Mouse (Mus musculus): ENCODE data around the gene Topors. TPM values are rescaled to one million over a fixed set of nuclear protein-coding genes. Genes with fewer than 3 reads are reported as not detected.

The Topors gene
- total and polyA plus RNA-seq, 3 experiments, result 32.0 to 62.7 (median 38.3) TPM

DNA sequence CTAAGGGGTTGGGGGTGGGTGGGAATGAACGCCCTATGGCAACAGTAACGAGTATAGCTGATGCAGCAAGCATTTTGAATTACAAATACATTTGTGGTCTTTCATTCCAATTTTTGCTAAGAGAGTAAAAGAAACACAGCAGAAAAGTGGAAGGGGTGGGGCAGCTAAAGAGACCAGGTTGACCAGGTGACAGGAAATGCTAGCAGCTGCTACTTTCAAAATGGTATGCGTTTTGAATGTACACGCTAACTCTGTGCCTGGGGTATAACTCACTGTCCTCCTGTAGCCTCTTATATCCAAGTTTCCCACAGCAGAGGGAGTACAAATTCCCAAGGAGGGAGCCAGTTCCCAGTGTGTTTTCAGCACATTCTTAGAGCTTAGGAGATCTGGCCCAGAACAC lies 32.8 kb downstream of the Topors start:
- H3K9ac ChIP-seq (ENCODE audit: control insufficient read depth, low read depth, low read length, poor library complexity, severe bottlenecking), result no peak overlapping the region
- no peak for DNase-seq (ENCODE audit: low read depth, low spot score)

DNA sequence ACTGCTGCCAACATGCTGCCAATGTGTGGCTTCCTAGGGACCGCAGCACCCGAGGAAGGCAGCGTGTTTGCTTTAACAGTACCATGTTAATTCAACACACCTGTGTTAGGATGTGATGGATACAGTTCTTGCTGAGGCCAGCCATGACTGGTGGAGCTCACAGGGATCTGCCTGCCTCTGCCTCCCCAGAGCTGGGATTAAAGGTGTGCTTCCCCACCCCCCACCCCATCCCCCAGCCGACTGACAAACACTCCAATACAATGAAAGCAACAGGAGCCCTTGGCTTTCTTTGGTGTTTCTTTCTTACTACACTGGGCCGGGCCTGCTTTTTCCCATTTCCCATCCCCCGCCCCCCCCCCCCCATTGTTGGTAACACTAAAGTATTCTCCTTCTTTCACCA lies 35.4 kb downstream of the Topors start:
- H3K9ac ChIP-seq (ENCODE audit: control insufficient read depth, low read depth, low read length, poor library complexity, severe bottlenecking), result no peak overlapping the region
- no peaks in the 10 kb centered on the region for H3K9me3 ChIP-seq (replicated peaks; ENCODE audit: insufficient read depth, low read length)
- no peak overlapping the region for H3K27ac ChIP-seq (ENCODE audit: control insufficient read depth, low read depth, low read length)
- no peak for DNase-seq (ENCODE audit: low read depth, low spot score)
- no peak for TF ChIP-seq MAFK (IDR thresholded peaks at IDR 0.05; ENCODE audit: borderline replicate concordance, low read depth, low read length)
- H3K4me1 ChIP-seq (ENCODE audit: control insufficient read depth in 1 of 2, insufficient read depth in 2 of 2, low read length in 2 of 2), result no peaks in the 10 kb centered on the region
- H3K36me3 ChIP-seq (ENCODE audit: control insufficient read depth in 1 of 2, insufficient read depth in 2 of 2, low read length in 2 of 2), result no peaks in the 10 kb centered on the region
- H3K79me2 ChIP-seq (ENCODE audit: control insufficient read depth, insufficient read depth, low read length, poor library complexity), result no peaks in the 10 kb centered on the region
- no peak overlapping the region for H3K4me3 ChIP-seq (ENCODE audit: control insufficient read depth in 1 of 2, insufficient read depth in 1 of 2, low read depth in 2 of 2, low read length in 2 of 2)
- H3K27me3 ChIP-seq (ENCODE audit: control insufficient read depth in 1 of 2, insufficient read depth in 2 of 2, low read length in 2 of 2), result no peaks in the 10 kb centered on the region

More for the DNA sequence above, 32.8 kb downstream of the Topors start:
- no peak for TF ChIP-seq USF1 (IDR thresholded peaks at IDR 0.05; ENCODE audit: low read depth, low read length)
- no peak for TF ChIP-seq GABPA (IDR thresholded peaks at IDR 0.05; ENCODE audit: low read depth, low read length)
- TF ChIP-seq USF2 (IDR thresholded peaks at IDR 0.05; ENCODE audit: borderline replicate concordance in 1 of 2, insufficient read depth in 1 of 2, low read depth in 1 of 2, low read length in 2 of 2), result no peak
- no peak for TF ChIP-seq JUND (IDR thresholded peaks at IDR 0.05; ENCODE audit: low read depth, low read length)
- TF ChIP-seq NELFE (IDR thresholded peaks at IDR 0.05; ENCODE audit: low read depth, low read length), result no peak
- TF ChIP-seq RCOR1 (IDR thresholded peaks at IDR 0.05; ENCODE audit: low read depth, low read length), result no peak
- TF ChIP-seq MAX (IDR thresholded peaks at IDR 0.05; ENCODE audit: low read length), result no peak
- TF ChIP-seq SIN3A (IDR thresholded peaks at IDR 0.05; ENCODE audit: low read length), result no peak
- no peak for TF ChIP-seq EP300 (IDR thresholded peaks at IDR 0.05; ENCODE audit: low read depth in 1 of 2, low read length in 2 of 2)
- Histone ChIP-seq H3K27me3 (ENCODE audit: control insufficient read depth in 1 of 2, insufficient read depth in 2 of 2, low read length in 2 of 2) (no peaks in the 10 kb centered on the region), H3K4me3 (ENCODE audit: control insufficient read depth in 1 of 2, insufficient read depth in 1 of 2, low read depth in 2 of 2, low read length in 2 of 2) (no peak overlapping the region), H3K79me2 (ENCODE audit: control insufficient read depth, insufficient read depth, low read length, poor library complexity) (no peaks in the 10 kb centered on the region), H3K9me3 (replicated peaks; ENCODE audit: insufficient read depth, low read length) (no peaks in the 10 kb centered on the region), H3K4me1 (ENCODE audit: control insufficient read depth in 1 of 2, insufficient read depth in 2 of 2, low read length in 2 of 2) (peaks cover 0 to 4% of the 10 kb centered on the region in 2 experiments; a peak in 1 of 4 replicates), H3K36me3 (ENCODE audit: control insufficient read depth in 1 of 2, insufficient read depth in 2 of 2, low read length in 2 of 2) (no peaks in the 10 kb centered on the region), H3K27ac (ENCODE audit: control insufficient read depth, low read depth, low read length) (no peak overlapping the region)

DNA sequence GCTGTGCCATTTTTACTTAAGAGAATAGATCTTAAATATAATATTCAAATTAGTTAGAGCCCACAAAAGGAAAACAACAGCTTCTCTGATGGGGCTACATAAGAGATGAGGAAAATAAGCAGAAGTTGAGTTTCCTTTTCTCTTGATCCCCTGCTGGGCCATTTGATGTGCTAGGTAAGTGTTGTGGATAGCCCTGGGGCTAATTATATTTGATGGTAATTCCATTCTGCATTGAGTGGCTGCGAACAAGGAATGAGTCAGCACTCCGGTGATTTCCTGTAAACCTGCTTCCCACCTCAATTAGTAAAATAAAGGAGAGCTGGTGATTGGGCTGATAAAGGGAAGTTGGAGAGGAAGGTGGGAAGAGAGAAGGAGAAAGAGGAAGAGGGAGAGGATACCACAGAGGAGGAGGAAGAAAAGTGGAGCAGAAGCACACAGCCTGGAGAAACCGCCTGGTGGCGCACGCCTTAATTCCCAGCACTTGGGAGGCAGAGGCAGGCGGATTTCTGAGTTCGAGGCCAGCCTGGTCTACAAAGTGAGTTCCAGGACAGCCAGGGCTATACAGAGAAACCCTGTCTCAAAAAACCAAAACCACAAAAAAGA lies 36.5 kb downstream of the Topors start:
- H3K4me1 ChIP-seq (ENCODE audit: control insufficient read depth in 1 of 2, insufficient read depth in 2 of 2, low read length in 2 of 2), result no peaks in the 10 kb centered on the region
- H3K9me3 ChIP-seq (replicated peaks; ENCODE audit: insufficient read depth, low read length), result no peaks in the 10 kb centered on the region
- TF ChIP-seq TAL1 (IDR thresholded peaks at IDR 0.05; ENCODE audit: low read length) (no peak), HCFC1 (IDR thresholded peaks at IDR 0.05; ENCODE audit: low read depth, low read length) (no peak), ETS1 (IDR thresholded peaks at IDR 0.05; ENCODE audit: low read depth, low read length) (no peak), USF2 (IDR thresholded peaks at IDR 0.05; ENCODE audit: borderline replicate concordance in 1 of 2, insufficient read depth in 1 of 2, low read depth in 1 of 2, low read length in 2 of 2) (no peak), ZMIZ1 (IDR thresholded peaks at IDR 0.05; ENCODE audit: low read depth, low read length) (no peak)
- H3K4me3 ChIP-seq (ENCODE audit: control insufficient read depth in 1 of 2, insufficient read depth in 1 of 2, low read depth in 2 of 2, low read length in 2 of 2), result no peak overlapping the region
- H3K79me2 ChIP-seq (ENCODE audit: control insufficient read depth, insufficient read depth, low read length, poor library complexity), result no peaks in the 10 kb centered on the region
- no peaks in the 10 kb centered on the region for H3K27me3 ChIP-seq (ENCODE audit: control insufficient read depth in 1 of 2, insufficient read depth in 2 of 2, low read length in 2 of 2)
- peak; percentile 30 for DNase-seq (ENCODE audit: low read depth, low spot score)
- H3K9ac ChIP-seq (ENCODE audit: control insufficient read depth, low read depth, low read length, poor library complexity, severe bottlenecking), result no peak overlapping the region
- no peaks in the 10 kb centered on the region for H3K36me3 ChIP-seq (ENCODE audit: control insufficient read depth in 1 of 2, insufficient read depth in 2 of 2, low read length in 2 of 2)
- no peak overlapping the region for H3K27ac ChIP-seq (ENCODE audit: control insufficient read depth, low read depth, low read length)
